Mouse (Mus musculus) v-Abl transformed pro-B cells (cell line): ENCODE results near the gene Sema3f.

Source experiments
- in situ Hi-C, 2 experiments: fragments of 400-800 bp; cut with MboI; formaldehyde crosslinking; loops; one replicate each; pipeline ENCODE4 v1.15.1; 2025; ENCODE audit not compliant: unreplicated experiment in 2 of 2

The Sema3f gene

DNA sequence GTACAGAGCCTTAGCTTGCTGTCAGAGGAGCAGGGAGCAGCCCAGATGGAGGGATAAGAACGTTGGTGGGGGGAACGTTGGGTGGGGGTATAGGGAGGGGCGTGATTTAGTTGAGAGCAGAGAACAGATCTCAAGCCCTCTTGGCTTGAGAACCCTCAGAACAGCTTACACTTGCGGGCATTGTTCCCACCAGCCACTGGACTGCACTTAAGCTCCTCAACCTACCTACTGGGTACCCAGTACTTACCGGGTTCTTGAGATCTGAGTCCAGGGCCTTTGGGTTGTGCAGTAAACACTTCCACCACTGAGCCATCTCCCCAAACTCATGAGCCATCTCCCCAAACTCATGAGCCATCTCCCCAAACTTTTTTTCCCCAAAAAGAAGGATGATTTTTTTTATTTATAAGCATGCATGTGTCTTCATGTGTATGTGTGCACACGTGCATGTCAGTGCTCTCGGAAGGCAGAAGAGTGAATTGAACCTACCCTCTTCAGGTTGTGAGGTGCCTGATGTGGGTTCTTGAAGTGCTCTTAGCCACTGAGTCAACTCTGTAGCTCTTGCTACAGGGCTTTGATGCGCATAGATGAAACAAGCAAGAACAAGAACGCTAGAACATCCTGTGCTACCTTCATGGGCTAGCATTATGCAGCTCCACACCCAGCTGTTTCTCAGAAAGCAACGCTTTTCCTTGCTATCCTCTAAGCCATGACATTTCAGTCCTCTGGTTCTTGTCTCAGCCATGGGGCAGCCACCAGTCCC, 8.7 kb upstream of the Sema3f start:
- in situ Hi-C loops: no loop called here

GRCm38 (mm10) chr9:107716951-107717350, 6.7 kb upstream of the Sema3f start:
- in situ Hi-C loops: no loop called here

DNA sequence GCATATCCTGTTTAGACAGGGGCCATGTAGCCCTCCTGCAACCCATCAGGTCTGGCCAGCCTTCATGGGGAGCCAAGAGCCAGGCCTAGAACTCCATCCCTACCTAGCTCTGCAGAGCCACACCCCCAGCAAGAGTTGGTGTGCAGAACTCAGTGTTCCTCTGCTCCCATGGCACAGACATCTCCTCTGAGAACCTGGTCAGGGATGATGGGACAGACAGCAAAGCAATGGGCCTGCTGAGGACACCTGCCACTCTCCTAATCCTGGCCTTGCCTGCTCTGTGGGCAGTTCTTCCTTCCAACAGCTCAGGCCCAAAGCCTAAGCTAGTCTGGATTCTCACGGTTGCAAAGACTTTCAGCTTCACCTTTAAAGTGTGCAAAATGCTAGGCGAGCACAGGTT, 5.4 kb upstream of the Sema3f start:
- in situ Hi-C loops: no loop called here

DNA sequence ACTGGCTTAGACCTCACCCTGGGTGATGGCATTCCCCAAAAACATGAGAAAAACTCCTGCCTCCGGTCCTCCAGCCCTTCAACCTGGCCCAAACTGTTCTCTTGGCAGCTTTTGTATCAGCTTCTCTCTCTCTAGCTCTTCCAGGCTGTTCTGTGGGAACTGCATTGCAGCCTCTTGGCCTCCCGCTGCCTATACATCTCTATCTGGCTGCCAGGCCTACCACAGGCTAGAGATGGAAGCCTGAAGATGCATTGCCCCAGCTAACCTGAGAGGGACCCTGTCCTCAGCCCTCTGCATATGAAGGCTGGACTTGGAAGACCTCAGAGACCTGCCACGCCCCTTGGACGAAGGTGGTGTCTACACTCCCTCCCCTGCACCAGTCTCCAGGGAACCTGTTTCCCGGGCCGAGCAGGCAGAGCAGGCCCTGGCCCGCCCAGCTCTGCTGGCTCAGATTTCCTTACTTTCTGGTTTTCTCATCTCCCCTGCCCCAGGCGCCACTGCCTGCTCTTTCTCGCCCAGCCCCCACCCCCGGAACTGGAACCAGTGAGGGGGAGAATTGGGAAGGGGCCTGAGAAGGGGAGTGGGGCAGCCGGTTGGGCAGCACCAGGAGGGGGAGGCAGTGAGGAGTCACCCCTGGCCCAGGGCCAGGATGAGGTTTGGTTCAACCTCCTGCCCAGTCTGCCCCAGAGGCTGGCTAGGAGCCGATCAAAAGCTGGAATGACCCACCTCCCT, 4.1 kb upstream of the Sema3f start:
- in situ Hi-C loops: no loop called here

- in situ Hi-C loops: no loop called here
Measured at GRCm38 (mm10) chr9:107709096-107709696, 1.1 kb downstream of the Sema3f start.

GRCm38 (mm10) chr9:107708439-107709095, 1.7 kb downstream of the Sema3f start:
- in situ Hi-C loops: no loop called here

GRCm38 (mm10) chr9:107707701-107708438, 2.4 kb downstream of the Sema3f start:
- in situ Hi-C loops: no loop called here

DNA sequence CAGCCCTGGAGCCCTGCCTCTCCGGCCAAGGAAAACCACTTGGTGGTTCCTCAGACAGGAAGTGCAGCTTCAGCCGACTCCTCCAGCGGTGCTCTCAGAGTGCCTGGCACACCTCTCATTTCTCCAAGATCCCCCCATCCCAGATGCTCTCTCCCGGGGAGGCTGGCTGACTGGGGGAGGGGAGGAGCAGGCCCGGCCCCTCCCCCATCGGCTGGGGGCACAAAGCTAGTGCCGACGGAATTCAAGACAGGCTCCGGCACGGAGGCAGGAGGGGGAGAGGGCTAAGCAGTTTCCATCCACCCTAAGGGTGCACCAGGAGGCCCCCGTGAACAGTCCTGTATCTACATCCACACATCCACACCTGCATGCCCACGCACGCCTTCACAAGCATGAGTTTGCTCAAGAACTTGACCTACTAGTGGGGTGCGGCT, 3.5 kb downstream of the Sema3f start:
- in situ Hi-C loops: no loop called here

DNA sequence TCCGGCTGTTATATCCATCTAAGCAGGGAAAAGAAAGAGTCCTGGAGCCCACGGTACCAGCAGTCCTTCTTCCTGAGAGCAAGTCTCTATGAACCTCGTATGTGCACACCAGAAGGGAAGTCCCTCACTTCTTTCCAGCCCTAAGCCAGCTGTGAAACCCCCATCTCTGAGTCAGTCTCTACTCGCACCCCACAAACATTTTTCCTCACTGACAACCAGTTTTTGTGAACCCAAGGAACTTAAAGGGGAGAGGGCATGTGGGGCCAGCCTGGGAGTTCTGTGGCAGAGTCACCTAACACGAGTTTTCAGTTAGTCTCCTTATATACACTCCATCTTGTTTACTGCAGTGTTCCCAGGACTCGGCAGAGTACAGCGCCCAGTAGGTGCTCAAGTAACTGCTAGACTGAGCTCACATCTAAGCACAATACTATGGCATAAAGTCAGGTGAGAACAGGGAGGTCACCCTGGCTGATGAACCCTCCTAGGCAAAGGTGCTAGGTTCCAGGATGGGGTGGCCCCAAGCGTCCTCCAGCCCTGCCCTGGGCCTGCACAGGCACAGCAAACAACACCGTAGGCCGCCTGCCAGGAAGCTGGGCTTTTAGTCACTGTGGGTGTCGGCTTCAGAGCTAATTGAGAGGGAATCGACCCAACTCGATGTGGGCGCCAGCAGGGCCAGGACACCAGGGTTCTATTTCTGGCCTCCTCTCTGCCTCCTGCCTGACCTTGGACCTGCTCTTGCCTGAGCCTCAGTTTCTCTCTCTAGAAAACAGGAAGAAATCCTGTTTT, 6.7 kb downstream of the Sema3f start:
- in situ Hi-C loops: no loop called here

DNA sequence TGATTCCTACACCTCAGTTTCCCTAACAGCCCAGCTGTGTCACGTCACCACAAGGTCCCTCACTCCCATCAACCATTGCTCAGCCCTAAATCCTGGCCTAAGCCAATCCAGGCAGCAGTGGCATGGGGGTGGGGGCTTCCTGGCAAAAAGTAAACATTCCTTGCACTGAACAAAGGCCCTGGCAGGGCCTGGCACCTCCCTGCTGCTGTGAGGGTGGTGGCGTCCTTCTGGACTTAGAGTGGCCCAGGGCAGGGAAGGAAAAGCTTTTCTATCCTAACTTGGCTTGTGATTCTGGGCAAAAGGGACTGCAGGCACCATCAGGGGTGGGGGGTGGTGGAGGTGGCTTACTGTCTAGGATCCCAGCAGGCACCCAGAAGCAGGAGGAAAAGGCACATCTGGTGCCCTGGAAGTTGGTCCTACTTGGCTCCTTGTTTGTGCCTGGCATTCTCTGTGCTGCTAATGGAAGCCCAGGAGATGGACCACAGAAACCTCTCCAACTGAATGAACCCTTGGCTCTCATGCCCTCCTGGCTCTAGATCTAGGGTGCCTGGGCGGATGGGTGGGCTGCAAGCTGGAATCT, 7.6 kb downstream of the Sema3f start:
- in situ Hi-C loops: no loop called here

- in situ Hi-C loops: no loop called here
Measured at GRCm38 (mm10) chr9:107701594-107701993, 8.7 kb downstream of the Sema3f start.

GRCm38 (mm10) chr9:107700114-107700571, 10.1 kb downstream of the Sema3f start:
- in situ Hi-C loops: no loop called here

GRCm38 (mm10) chr9:107699376-107699980, 10.8 kb downstream of the Sema3f start:
- in situ Hi-C loops: no loop called here

DNA sequence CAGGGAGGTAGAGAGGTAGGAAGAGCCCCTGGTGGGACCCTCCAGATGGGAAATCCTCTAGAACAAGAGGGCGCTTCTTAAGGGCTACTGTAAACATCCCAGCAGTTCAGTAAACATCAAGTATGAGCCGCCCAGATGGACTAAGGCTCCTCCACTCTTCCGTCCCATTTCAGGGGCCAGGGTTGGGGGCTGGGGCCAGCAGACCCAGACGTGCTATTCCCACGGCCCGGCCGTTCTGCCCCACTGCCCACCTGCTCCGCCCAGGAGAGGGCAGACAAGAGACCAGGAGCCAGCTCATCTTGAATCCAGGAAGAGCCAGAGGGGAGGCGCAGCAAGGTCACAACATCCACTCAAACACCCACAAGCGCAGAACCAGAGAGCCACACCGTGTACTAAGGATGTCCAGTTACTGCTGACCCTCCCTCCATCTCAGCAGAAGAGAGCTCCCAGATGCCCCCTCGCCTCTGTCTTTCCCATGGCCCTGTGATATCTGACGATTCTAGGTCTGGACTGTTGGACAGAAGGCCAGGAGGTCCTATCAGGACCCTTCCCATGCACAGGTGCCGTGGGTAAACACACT, 11.6 kb downstream of the Sema3f start:
- in situ Hi-C loops: no loop called here

- in situ Hi-C loops: no loop called here
Measured at GRCm38 (mm10) chr9:107697811-107698521, 12.3 kb downstream of the Sema3f start.

DNA sequence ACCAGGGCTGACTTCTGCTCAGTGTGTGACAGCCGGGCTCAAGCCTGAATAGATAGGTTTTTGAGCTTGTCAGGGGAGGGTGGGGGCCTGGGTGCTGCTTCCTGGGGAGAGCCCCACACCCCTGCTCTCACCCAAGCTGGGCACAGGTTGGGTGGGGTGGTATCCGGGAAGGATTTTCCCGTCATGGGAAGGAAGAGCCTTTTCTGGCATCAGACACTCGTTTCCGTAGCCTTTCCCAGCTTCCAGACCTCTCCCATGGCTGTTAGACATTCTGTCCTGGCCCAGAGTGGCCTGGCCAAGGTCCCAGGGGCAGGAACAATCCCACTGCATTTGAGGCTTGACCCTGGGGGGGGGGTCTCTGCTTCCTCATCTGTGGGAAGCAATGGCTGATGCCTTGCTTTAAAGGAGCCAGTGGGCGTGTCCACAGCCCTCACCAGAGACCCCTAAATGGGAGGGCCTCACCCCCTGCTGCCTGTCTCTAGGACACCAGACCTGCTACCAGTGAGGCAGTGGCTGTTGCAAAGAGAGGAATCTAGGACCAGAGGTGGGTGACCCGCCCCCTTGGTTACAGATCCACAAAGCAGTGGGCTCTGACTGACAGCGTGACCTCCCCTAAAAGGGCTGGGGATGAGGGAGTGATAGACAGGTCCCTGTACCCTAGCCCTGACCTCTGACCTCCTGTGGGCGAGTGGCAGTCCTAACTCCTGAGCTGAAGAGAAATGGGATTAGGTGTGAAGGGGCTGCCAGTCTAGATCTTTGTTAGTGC, 13.2 kb downstream of the Sema3f start:
- in situ Hi-C loops: no loop called here

DNA sequence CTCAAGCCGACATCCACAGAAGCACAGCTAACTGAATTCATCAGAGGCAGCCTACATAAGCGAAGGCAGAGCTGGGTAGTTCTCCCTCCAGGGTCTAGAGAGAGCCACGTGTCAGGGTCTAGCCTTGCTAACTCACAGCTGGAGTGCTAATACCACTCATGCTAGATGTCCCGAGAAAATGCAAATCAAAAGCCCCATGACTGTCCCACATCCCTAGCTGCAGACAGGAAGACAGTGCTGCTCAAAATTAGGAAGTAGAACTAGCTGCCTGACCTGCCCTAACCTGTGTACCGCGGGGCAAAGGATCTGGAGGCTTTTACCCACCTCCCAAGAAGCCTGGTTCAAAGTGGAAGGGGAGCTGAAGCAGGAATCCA, 14.2 kb downstream of the Sema3f start:
- in situ Hi-C loops: no loop called here
